Comparison of ENCODE assay signal across 28 mouse cellular contexts in the genomic region with DNA sequence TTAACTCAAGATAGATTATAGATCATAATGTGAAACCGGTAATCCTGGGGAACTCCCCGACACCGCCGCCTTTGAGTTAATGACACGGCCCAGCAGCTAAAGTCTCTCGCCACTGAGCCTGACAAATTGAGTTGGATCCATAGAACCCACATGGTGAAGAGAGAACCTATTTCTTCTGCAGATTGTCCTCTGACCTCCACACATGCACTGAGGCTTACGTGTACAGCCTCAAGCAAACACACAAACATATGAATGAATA.
DNase-seq lines count a peak whose midpoint lies in the region; ATAC-seq and TF ChIP-seq lines count a peak whose summit lies in the region.
"Had no signal": no experiment of that assay in that cellular context is flagged by ENCODE, and none has a peak within 500 bp of the region (broad histone marks: within the 10 kb centered on the region; RNA-seq: fewer than 3 reads in every experiment).

No protein-coding gene starts in this region.

- TF ChIP-seq POLR2A in CH12.LX (IDR thresholded peaks at IDR 0.05; ENCODE audit: low read depth, low read length), result no peak

- DNase-seq in lung, postnatal 10 days, result no peak
- peak; percentile 65 for DNase-seq in CD4-positive, CD25-positive, alpha-beta regulatory T cell, adult 2 months (ENCODE audit: low read depth, low spot score)
- peak; percentile 58 for DNase-seq in CH12.LX (ENCODE audit: extremely low read depth)
- DNase-seq in frontal cortex, postnatal 10 days (ENCODE audit: low spot score in 2 of 2), result no peak
- DNase-seq: adrenal gland, postnatal 10 days; cerebellum, adult 8-10 months; cerebellum, postnatal 25 days; gastrocnemius, postnatal 25 days; heart, adult 11 months; heart, postnatal 14 days; kidney, adult 9 months; liver, embryonic 13.5 days; lung, adult 18-20 months had no signal

- H3K27me3 ChIP-seq in intestine, embryonic 16.5 days (replicated peaks; ENCODE audit: control insufficient read depth, insufficient read depth, low read length), result no peaks in the 10 kb centered on the region
- H3K27me3 ChIP-seq in intestine, embryonic 15.5 days (replicated peaks), result no peaks in the 10 kb centered on the region
- H3K27me3 ChIP-seq in lung, embryonic 15.5 days, result no peaks in the 10 kb centered on the region
- no peaks in the 10 kb centered on the region for H3K27me3 ChIP-seq in CH12.LX (replicated peaks)
- H3K27me3 ChIP-seq: embryonic facial prominence, embryonic 15.5 days; hindbrain, embryonic 15.5 days; limb, embryonic 15.5 days; midbrain, embryonic 13.5 days; neural tube, embryonic 13.5 days had no signal

- WGBS in intestine, embryonic 16.5 days, result 91% methylated on average over 7 of the region's 7 CpGs
- 90% methylated on average over 7 of the region's 7 CpGs for WGBS in intestine, embryonic 15.5 days
- 85% methylated on average over 7 of the region's 7 CpGs for WGBS in lung, embryonic 15.5 days

- in situ Hi-C loops in CH12.LX (cut with MboI; ENCODE audit: low pct_ligation_motif_present, low pct_unique_long_range_greater_than_20kb, low sequenced_read_pairs), result no loop called here

- no peaks in the 10 kb centered on the region for H3K79me2 ChIP-seq in CH12.LX (replicated peaks; ENCODE audit: control insufficient read depth, extremely low read depth, insufficient read depth, poor library complexity, severe bottlenecking)

- no peak; the same call in 1 of the 2 replicates for TF ChIP-seq RAD21 in CH12.LX (IDR thresholded peaks at IDR 0.05; ENCODE audit: low read depth, low read length)

- no peak overlapping the region for H3K4me3 ChIP-seq in intestine, embryonic 16.5 days (ENCODE audit: low read length)
- no peak overlapping the region for H3K4me3 ChIP-seq in intestine, embryonic 15.5 days (replicated peaks)
- no peak overlapping the region for H3K4me3 ChIP-seq in lung, embryonic 15.5 days
- no peak overlapping the region for H3K4me3 ChIP-seq in CH12.LX (replicated peaks in 1 of 3; ENCODE audit: low read depth in 2 of 3, low read length in 2 of 3, poor library complexity in 1 of 3)
- H3K4me3 ChIP-seq: embryonic facial prominence, embryonic 10.5 days; embryonic facial prominence, embryonic 15.5 days; forebrain, embryonic 12.5 days; hindbrain, embryonic 10.5 days; hindbrain, embryonic 15.5 days; limb, embryonic 10.5 days; limb, embryonic 15.5 days; liver, embryonic 13.5 days; midbrain, embryonic 13.5 days; neural tube, embryonic 13.5 days had no signal

- H3K27ac ChIP-seq in intestine, embryonic 16.5 days (ENCODE audit: low read length), result peak overlapping the region; percentile 18
- no peak overlapping the region for H3K27ac ChIP-seq in intestine, embryonic 15.5 days
- peak overlapping the region; percentile 76 for H3K27ac ChIP-seq in lung, embryonic 15.5 days
- peak overlapping the region; percentile 64 for H3K27ac ChIP-seq in CH12.LX (ENCODE audit: insufficient read depth, low read depth)
- H3K27ac ChIP-seq: embryonic facial prominence, embryonic 15.5 days; forebrain, embryonic 12.5 days; hindbrain, embryonic 10.5 days; hindbrain, embryonic 15.5 days; limb, embryonic 10.5 days; limb, embryonic 15.5 days; liver, embryonic 13.5 days; macrophage; neural tube, embryonic 13.5 days had no signal

- H3K9me3 ChIP-seq in intestine, embryonic 16.5 days (ENCODE audit: control insufficient read depth, low read length), result no peaks in the 10 kb centered on the region
- H3K9me3 ChIP-seq in intestine, embryonic 15.5 days, result no peaks in the 10 kb centered on the region
- H3K9me3 ChIP-seq in lung, embryonic 15.5 days, result no peaks in the 10 kb centered on the region
- no peaks in the 10 kb centered on the region for H3K9me3 ChIP-seq in CH12.LX (replicated peaks; ENCODE audit: low read length)
- H3K9me3 ChIP-seq: embryonic facial prominence, embryonic 10.5 days; embryonic facial prominence, embryonic 15.5 days; forebrain, embryonic 12.5 days; hindbrain, embryonic 10.5 days; hindbrain, embryonic 15.5 days; limb, embryonic 10.5 days; limb, embryonic 15.5 days; liver, embryonic 13.5 days; midbrain, embryonic 13.5 days; neural tube, embryonic 13.5 days had no signal

- H3K4me2 ChIP-seq in intestine, embryonic 16.5 days (ENCODE audit: low read depth, low read length), result no peak overlapping the region
- no peak overlapping the region for H3K4me2 ChIP-seq in intestine, embryonic 15.5 days (replicated peaks)
- H3K4me2 ChIP-seq in lung, embryonic 15.5 days, result no peak overlapping the region
- H3K4me2 ChIP-seq in CH12.LX (ENCODE audit: insufficient read depth, low read depth, poor library complexity, severe bottlenecking), result peak overlapping the region; percentile 48
- H3K4me2 ChIP-seq: embryonic facial prominence, embryonic 15.5 days; forebrain, embryonic 12.5 days; heart, embryonic 11.5 days; hindbrain, embryonic 15.5 days; limb, embryonic 15.5 days; liver, embryonic 13.5 days; midbrain, embryonic 13.5 days; neural tube, embryonic 13.5 days had no signal

- no peaks in the 10 kb centered on the region for H3K36me3 ChIP-seq in intestine, embryonic 16.5 days (ENCODE audit: control insufficient read depth, insufficient read depth, low read length)
- H3K36me3 ChIP-seq in intestine, embryonic 15.5 days, result no peaks in the 10 kb centered on the region
- no peaks in the 10 kb centered on the region for H3K36me3 ChIP-seq in lung, embryonic 15.5 days
- no peaks in the 10 kb centered on the region for H3K36me3 ChIP-seq in CH12.LX (replicated peaks in 1 of 2; ENCODE audit: control insufficient read depth in 1 of 2, insufficient read depth in 1 of 2, low read length in 1 of 2)
- H3K36me3 ChIP-seq: embryonic facial prominence, embryonic 10.5 days; embryonic facial prominence, embryonic 15.5 days; forebrain, embryonic 12.5 days; G1E; hindbrain, embryonic 10.5 days; hindbrain, embryonic 15.5 days; limb, embryonic 15.5 days; liver, embryonic 13.5 days; midbrain, embryonic 13.5 days; neural tube, embryonic 13.5 days had no signal

- ATAC-seq in intestine, embryonic 16.5 days, result no peak
- ATAC-seq in intestine, embryonic 15.5 days, result no peak
- ATAC-seq in lung, embryonic 15.5 days (ENCODE audit: borderline replicate concordance, extremely low read depth, low FRiP score, low TSS enrichment), result no peak
- ATAC-seq: midbrain, embryonic 13.5 days had no signal

- dilution Hi-C loops in CH12.LX (cut with MboI; ENCODE audit: extremely low pct_ligation_motif_present, extremely low pct_unique_long_range_greater_than_20kb, low sequenced_read_pairs), result no loop called here

- H3K9ac ChIP-seq in intestine, embryonic 16.5 days (ENCODE audit: low read depth, low read length), result no peak overlapping the region
- H3K9ac ChIP-seq in intestine, embryonic 15.5 days, result no peak overlapping the region
- no peak overlapping the region for H3K9ac ChIP-seq in lung, embryonic 15.5 days
- peak overlapping the region; percentile 38; the same call in 1 of the 2 replicates for H3K9ac ChIP-seq in CH12.LX (ENCODE audit: insufficient read depth, low read depth)
- H3K9ac ChIP-seq: embryonic facial prominence, embryonic 15.5 days; forebrain, embryonic 12.5 days; hindbrain, embryonic 15.5 days; limb, embryonic 15.5 days; liver, embryonic 13.5 days; midbrain, embryonic 13.5 days; neural tube, embryonic 13.5 days had no signal

- TF ChIP-seq EP300 in CH12.LX (IDR thresholded peaks at IDR 0.05; ENCODE audit: low read length), result peak; percentile 17; the same call in 1 of the 2 replicates

- TF ChIP-seq CTCF in CH12.LX (conservative IDR thresholded peaks at IDR 0.05 in 1 of 2, IDR thresholded peaks at IDR 0.05 in 1 of 2; ENCODE audit: low read depth in 2 of 2, low read length in 2 of 2), result no peak

- peaks cover 5% of the 10 kb centered on the region; the same call in 1 of the 2 replicates for H3K4me1 ChIP-seq in intestine, embryonic 16.5 days (ENCODE audit: control insufficient read depth, insufficient read depth, low read length)
- H3K4me1 ChIP-seq in intestine, embryonic 15.5 days (replicated peaks), result peaks cover 17% of the 10 kb centered on the region
- peaks cover 32% of the 10 kb centered on the region for H3K4me1 ChIP-seq in lung, embryonic 15.5 days
- H3K4me1 ChIP-seq in CH12.LX (ENCODE audit: control insufficient read depth in 1 of 2, insufficient read depth in 2 of 2), result peaks cover 40 to 74% of the 10 kb centered on the region in 2 experiments

TF ChIP-seq in CH12.LX, 34 proteins besides CTCF, POLR2A, EP300 and RAD21:
- TF ChIP-seq CHD2 (IDR thresholded peaks at IDR 0.05; ENCODE audit: low read length), result no peak
- no peak for TF ChIP-seq MAX (IDR thresholded peaks at IDR 0.05; ENCODE audit: low read length)
- TF ChIP-seq RCOR1 (conservative IDR thresholded peaks at IDR 0.05; ENCODE audit: low read depth, low read length), result no peak
- TF ChIP-seq JUND (conservative IDR thresholded peaks at IDR 0.05; ENCODE audit: low read depth, low read length), result no peak
- no peak for TF ChIP-seq UBTF (IDR thresholded peaks at IDR 0.05; ENCODE audit: low read depth, low read length)
- 0 out of 2 replicates have a peak, but pooled peaks have one; percentile 53 for TF ChIP-seq MEF2A (IDR thresholded peaks at IDR 0.05; ENCODE audit: borderline replicate concordance, low read depth, low read length)
- TF ChIP-seq TBP (conservative IDR thresholded peaks at IDR 0.05; ENCODE audit: low read depth, low read length), result no peak
- TF ChIP-seq GABPA (IDR thresholded peaks at IDR 0.05; ENCODE audit: insufficient replicate concordance, low read depth, low read length), result no peak
- TF ChIP-seq MAFK (IDR thresholded peaks at IDR 0.05; ENCODE audit: insufficient replicate concordance, low read length), result no peak
- TF ChIP-seq ELF1 (IDR thresholded peaks at IDR 0.05; ENCODE audit: low read depth, low read length), result no peak
- no peak for TF ChIP-seq E2F4 (IDR thresholded peaks at IDR 0.05; ENCODE audit: insufficient replicate concordance, low read depth, low read length)
- TF ChIP-seq MXI1 (IDR thresholded peaks at IDR 0.05; ENCODE audit: low read depth, low read length), result no peak
- peak; percentile 5; the same call in 1 of the 2 replicates for TF ChIP-seq ETS1 (conservative IDR thresholded peaks at IDR 0.05; ENCODE audit: low read depth, low read length)
- TF ChIP-seq MYC (IDR thresholded peaks at IDR 0.05; ENCODE audit: low read depth, low read length), result no peak
- TF ChIP-seq HCFC1 (IDR thresholded peaks at IDR 0.05; ENCODE audit: low read depth, low read length), result no peak
- peak; percentile 5; the same call in 1 of the 2 replicates for TF ChIP-seq BHLHE40 (IDR thresholded peaks at IDR 0.05; ENCODE audit: low read depth, low read length)
- no peak for TF ChIP-seq ZMIZ1 (IDR thresholded peaks at IDR 0.05; ENCODE audit: low read depth, low read length)
- 0 out of 2 replicates have a peak, but pooled peaks have one; percentile 65 for TF ChIP-seq IRF4 (IDR thresholded peaks at IDR 0.05; ENCODE audit: low read depth, low read length)
- TF ChIP-seq ZC3H11A (IDR thresholded peaks at IDR 0.05; ENCODE audit: low read depth, low read length), result no peak
- TF ChIP-seq USF2 (conservative IDR thresholded peaks at IDR 0.05; ENCODE audit: low read depth, low read length), result no peak
TF ChIP-seq in CH12.LX: peak in this region for 4.

Comparison
In these comparisons a context has a peak if more than half of its experiments do, and no peak if none do; other contexts are left out.
1. DNase-seq: peak in CD4-positive, CD25-positive, alpha-beta regulatory T cell, adult 2 months (single experiment) and CH12.LX (single experiment); none in lung, postnatal 10 days (single experiment) and frontal cortex, postnatal 10 days (0 of 2).